Mouse (Mus musculus) heart, embryonic 11.5 days (tissue): ENCODE results near the gene Tmem170b. TPM values are rescaled to one million over a fixed set of nuclear protein-coding genes. Genes with fewer than 3 reads are reported as not detected.

Experiments used
- ATAC-seq: fragments of 200-750 bp; cut with Nextera tagmentation; replicated peaks from 2 replicates; pipeline ENCODE4 v1.8.0; 2017; ENCODE audit warnings: moderate library complexity; ENCODE audit not compliant: insufficient number of reproducible peaks, low FRiP score, low TSS enrichment
- H3K27ac ChIP-seq: fragments of 300-500 bp; sonication (generic); 2 replicates; pipeline ENCODE4 v1.5.1; 2014; ENCODE audit warnings: mild to moderate bottlenecking, low read depth, low read length
- H3K27me3 ChIP-seq: fragments of 300-500 bp; sonication (generic); 2 replicates; pipeline ENCODE4 v1.6.1; 2014; ENCODE audit warnings: mild to moderate bottlenecking, low read length, mixed read lengths; ENCODE audit not compliant: control insufficient read depth, insufficient read depth
- H3K36me3 ChIP-seq: fragments of 300-500 bp; sonication (generic); 2 replicates; pipeline ENCODE4 v1.6.1; 2014; ENCODE audit warnings: mild to moderate bottlenecking, low read length, moderate library complexity, mixed read lengths; ENCODE audit not compliant: control insufficient read depth, insufficient read depth
- H3K4me1 ChIP-seq: fragments of 300-500 bp; sonication (generic); 2 replicates; pipeline ENCODE4 v1.6.1; 2014; ENCODE audit warnings: low read length; ENCODE audit not compliant: control insufficient read depth, insufficient read depth
- H3K4me2 ChIP-seq: fragments of 300-500 bp; sonication (generic); 2 replicates; pipeline ENCODE4 v1.6.1; 2014; ENCODE audit warnings: mild to moderate bottlenecking, moderate library complexity
- H3K4me3 ChIP-seq: fragments of 300-500 bp; sonication (generic); 2 replicates; pipeline ENCODE4 v1.5.1; 2014; ENCODE audit warnings: low read depth, low read length
- H3K9ac ChIP-seq: fragments of 300-500 bp; sonication (generic); 2 replicates; pipeline ENCODE4 v1.6.1; 2014; ENCODE audit warnings: mild to moderate bottlenecking, low read depth, low read length, moderate library complexity
- H3K9me3 ChIP-seq: fragments of 300-500 bp; sonication (generic); replicated peaks from 2 replicates; pipeline ENCODE4 v1.6.1; 2016; ENCODE audit warnings: low read length; ENCODE audit not compliant: control insufficient read depth
- WGBS: fragments of 180-500 bp; shearing (Covaris S2); extraction: QIAGEN DNeasy Blood & Tissue Kit; methylation state at CpG from one replicate; pipeline ENCODE4 v1.1.7; 2014; ENCODE audit not compliant: insufficient replicate concordance; 5-methylcytosine and 5-hydroxymethylcytosine counted together
- polyA plus RNA-seq: library from polyadenylated mRNA; unstranded; fragments of >200 nt; fragmentation: Nextera tagmentation; extraction: Ambion mirVana; gene quantifications from 2 replicates; pipeline ENCODE4 v1.2.1, GENCODE M21; 2014

The Tmem170b gene
- polyA plus RNA-seq, 1 experiment from 2014 or later, result 17.6 TPM

DNA sequence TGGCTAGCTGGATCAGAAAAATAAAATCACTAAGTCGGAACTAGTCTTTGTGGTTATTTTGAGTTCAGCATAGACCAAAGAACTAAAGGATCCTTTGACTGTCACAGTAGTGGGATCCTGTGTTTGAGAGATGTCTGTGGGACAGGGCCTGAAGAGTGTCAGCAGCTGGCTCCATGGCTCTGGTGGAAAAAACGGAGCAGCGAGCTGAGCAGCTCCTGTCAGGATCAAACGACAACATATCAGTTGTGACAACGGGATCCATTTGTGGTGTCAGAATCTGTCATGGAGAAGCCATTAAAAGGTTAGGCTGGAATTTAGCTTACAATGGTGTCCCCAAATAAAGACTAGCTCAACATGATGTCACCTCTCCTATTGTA is 39.8 kb downstream of the Tmem170b start:
- 38% methylated on average over 5 of the region's 5 CpGs for WGBS

GRCm38 (mm10) chr13:41647976-41648375 is 42.3 kb downstream of the Tmem170b start:
- no peaks in the 10 kb centered on the region for H3K36me3 ChIP-seq
- no peak for ATAC-seq
- WGBS, result 65% methylated on average over 6 of the region's 6 CpGs
- no peak overlapping the region for H3K4me3 ChIP-seq
- no peaks in the 10 kb centered on the region for H3K9me3 ChIP-seq
- H3K9ac ChIP-seq, result no peak overlapping the region
- H3K4me1 ChIP-seq, result peaks cover 39% of the 10 kb centered on the region
- H3K27ac ChIP-seq, result peak overlapping the region; percentile 3; the same call in 1 of the 2 replicates
- H3K4me2 ChIP-seq, result no peak overlapping the region
- H3K27me3 ChIP-seq, result no peaks in the 10 kb centered on the region

More for the DNA sequence above, 39.8 kb downstream of the Tmem170b start:
- peaks cover 37% of the 10 kb centered on the region for H3K4me1 ChIP-seq
- H3K27me3 ChIP-seq, result no peaks in the 10 kb centered on the region
- no peaks in the 10 kb centered on the region for H3K9me3 ChIP-seq
- H3K4me3 ChIP-seq, result no peak overlapping the region
- H3K27ac ChIP-seq, result peak overlapping the region; percentile 96
- no peak for ATAC-seq
- no peaks in the 10 kb centered on the region for H3K36me3 ChIP-seq
- H3K4me2 ChIP-seq, result no peak overlapping the region
- no peak overlapping the region for H3K9ac ChIP-seq

DNA sequence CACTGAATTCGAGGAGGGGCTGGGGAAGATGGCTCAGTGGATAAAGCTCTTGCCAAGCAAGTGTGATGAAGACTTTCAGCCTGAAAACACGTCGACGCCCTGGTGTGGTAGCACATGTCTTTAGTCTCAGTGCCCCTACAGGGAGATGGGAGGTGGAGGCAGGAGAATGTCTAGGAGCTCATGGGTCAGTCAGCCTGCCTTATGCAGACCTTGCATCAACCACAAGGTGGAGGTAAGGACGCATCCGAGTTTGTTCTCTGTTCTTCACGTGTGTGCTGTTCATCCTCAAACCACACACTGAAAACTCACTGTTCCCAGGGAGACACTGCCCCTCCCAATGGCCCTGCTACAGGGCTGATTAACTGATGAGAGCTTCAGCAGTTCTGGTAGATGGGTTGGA is 45.0 kb downstream of the Tmem170b start:
- Histone ChIP-seq H3K4me2 (no peak overlapping the region), H3K27ac (no peak overlapping the region), H3K9ac (no peak overlapping the region), H3K4me1 (peaks cover 19% of the 10 kb centered on the region), H3K4me3 (no peak overlapping the region), H3K36me3 (no peaks in the 10 kb centered on the region), H3K9me3 (no peaks in the 10 kb centered on the region), H3K27me3 (no peaks in the 10 kb centered on the region)
- no peak for ATAC-seq
- 65% methylated on average over 7 of the region's 7 CpGs for WGBS

GRCm38 (mm10) chr13:41653791-41654190 is 48.1 kb downstream of the Tmem170b start:
- H3K4me2 ChIP-seq, result no peak overlapping the region
- peaks cover 27% of the 10 kb centered on the region for H3K4me1 ChIP-seq
- no peaks in the 10 kb centered on the region for H3K9me3 ChIP-seq
- no peak overlapping the region for H3K4me3 ChIP-seq
- WGBS, result 85% methylated on average over 2 of the region's 2 CpGs
- H3K27me3 ChIP-seq, result no peaks in the 10 kb centered on the region
- H3K27ac ChIP-seq, result no peak overlapping the region
- H3K36me3 ChIP-seq, result no peaks in the 10 kb centered on the region
- H3K9ac ChIP-seq, result no peak overlapping the region
- ATAC-seq, result no peak

- H3K4me2 ChIP-seq, result no peak overlapping the region
- 36% methylated on average over 10 of the region's 10 CpGs for WGBS
- H3K4me3 ChIP-seq, result no peak overlapping the region
- H3K9ac ChIP-seq, result peak overlapping the region; percentile 23; the same call in 1 of the 2 replicates
- H3K27ac ChIP-seq, result peak overlapping the region; percentile 50
- no peaks in the 10 kb centered on the region for H3K27me3 ChIP-seq
- H3K9me3 ChIP-seq, result no peaks in the 10 kb centered on the region
- no peaks in the 10 kb centered on the region for H3K36me3 ChIP-seq
- no peak for ATAC-seq
- peaks cover 24% of the 10 kb centered on the region for H3K4me1 ChIP-seq
Observed at GRCm38 (mm10) chr13:41655576-41656090, 49.9 kb downstream of the Tmem170b start.

- Histone ChIP-seq H3K4me2 (no peak overlapping the region), H3K36me3 (no peaks in the 10 kb centered on the region), H3K27ac (no peak overlapping the region), H3K4me3 (no peak overlapping the region), H3K27me3 (no peaks in the 10 kb centered on the region), H3K4me1 (peaks cover 35% of the 10 kb centered on the region), H3K9me3 (no peaks in the 10 kb centered on the region), H3K9ac (no peak overlapping the region)
- ATAC-seq, result no peak
- WGBS, result 72% methylated on average over 11 of the region's 11 CpGs
Observed at GRCm38 (mm10) chr13:41660052-41660793, 54.5 kb downstream of the Tmem170b start.

GRCm38 (mm10) chr13:41661116-41661515 is 55.4 kb downstream of the Tmem170b start:
- Histone ChIP-seq H3K9ac (no peak overlapping the region), H3K27me3 (no peaks in the 10 kb centered on the region), H3K4me2 (no peak overlapping the region), H3K4me3 (no peak overlapping the region), H3K9me3 (no peaks in the 10 kb centered on the region), H3K36me3 (no peaks in the 10 kb centered on the region), H3K4me1 (peaks cover 30% of the 10 kb centered on the region), H3K27ac (no peak overlapping the region)
- 78% methylated on average over 11 of the region's 11 CpGs for WGBS
- ATAC-seq, result no peak

GRCm38 (mm10) chr13:41662401-41663070 is 56.8 kb downstream of the Tmem170b start:
- Histone ChIP-seq H3K27me3 (no peaks in the 10 kb centered on the region), H3K9me3 (no peaks in the 10 kb centered on the region), H3K27ac (peak overlapping the region; percentile 76), H3K36me3 (no peaks in the 10 kb centered on the region), H3K9ac (0 out of 2 replicates have a peak overlapping the region, but pooled peaks have one; percentile 54), H3K4me2 (no peak overlapping the region; the same call in 1 of the 2 replicates), H3K4me1 (peaks cover 30% of the 10 kb centered on the region), H3K4me3 (no peak overlapping the region)
- ATAC-seq, result 0 out of 2 replicates have a peak, but pooled peaks have one; percentile 42
- 45% methylated on average over 17 of the region's 17 CpGs for WGBS
